Mouse (Mus musculus): ENCODE measurements around the gene Wdfy2.

GRCm38 (mm10) chr14:62937675-62938074 is 100.2 kb downstream of the Wdfy2 start:
- TF ChIP-seq CTCF (conservative IDR thresholded peaks at IDR 0.05; ENCODE audit: insufficient read depth, insufficient read length, low read depth, low read length) (0 out of 2 replicates have a peak, but pooled peaks have one; percentile 20), POLR2A (IDR thresholded peaks at IDR 0.05; ENCODE audit: low read depth, low read length) (no peak)

All from kidney, adult 2 months (tissue).